Mouse (Mus musculus) stomach, postnatal 0 days (tissue): ENCODE results near the gene Ift140. TPM values are rescaled to one million over a fixed set of nuclear protein-coding genes. Genes with fewer than 3 reads are reported as not detected.
A peak's percentile ranks its signal among the peaks of the same experiment; 100 is the strongest.

Experiments
- ATAC-seq: fragments of 200-750 bp; cut with Nextera tagmentation; 2 replicates; pipeline ENCODE4 v1.8.0; 2017; ENCODE audit not compliant: low FRiP score, low TSS enrichment
- DNase-seq: peaks from one replicate; pipeline ENCODE4 v3.0.0-alpha.2; 2016; ENCODE audit warnings: low spot score
- H3K27ac ChIP-seq: fragments of 300-500 bp; sonication (generic); replicated peaks from 2 replicates; pipeline ENCODE4 v1.5.1; 2014; ENCODE audit warnings: mild to moderate bottlenecking, control low read depth
- H3K27me3 ChIP-seq: fragments of 300-500 bp; sonication (generic); 2 replicates; pipeline ENCODE4 v1.6.1; 2014; ENCODE audit warnings: low read length; ENCODE audit not compliant: control insufficient read depth, insufficient read depth
- H3K36me3 ChIP-seq: fragments of 300-500 bp; sonication (generic); 2 replicates; pipeline ENCODE4 v1.6.1; 2014; ENCODE audit warnings: low read length, mixed read lengths; ENCODE audit not compliant: control insufficient read depth, insufficient read depth
- H3K4me1 ChIP-seq: fragments of 300-500 bp; sonication (generic); replicated peaks from 2 replicates; pipeline ENCODE4 v1.6.1; 2014; ENCODE audit warnings: antibody characterized with exemption; ENCODE audit not compliant: control insufficient read depth, insufficient read depth
- H3K4me2 ChIP-seq: fragments of 300-500 bp; sonication (generic); replicated peaks from 2 replicates; pipeline ENCODE4 v1.6.1; 2014; ENCODE audit warnings: low read depth, mild to moderate bottlenecking, control low read depth, moderate library complexity
- H3K4me3 ChIP-seq: fragments of 300-500 bp; sonication (generic); 2 replicates; pipeline ENCODE4 v1.5.1; 2014; ENCODE audit warnings: low read depth, low read length, control low read depth
- H3K9ac ChIP-seq: fragments of 300-500 bp; sonication (generic); 2 replicates; pipeline ENCODE4 v1.6.1; 2014; ENCODE audit warnings: mild to moderate bottlenecking, low read length, control low read depth, mixed read lengths
- H3K9me3 ChIP-seq: fragments of 300-500 bp; sonication (generic); 2 replicates; pipeline ENCODE4 v1.6.1; 2016; ENCODE audit warnings: low read length; ENCODE audit not compliant: control insufficient read depth
- CTCF ChIP-seq: IDR thresholded peaks from 2 replicates; pipeline ENCODE4 v1.5.1; 2016; ENCODE audit warnings: antibody characterized with exemption, low read depth, mild to moderate bottlenecking, moderate library complexity
- EP300 ChIP-seq: optimal IDR thresholded peaks from 2 replicates; pipeline ENCODE3; 2016; ENCODE audit warnings: antibody characterized with exemption
- WGBS: fragments of 180-500 bp; shearing (Covaris S2); extraction: QIAGEN DNeasy Blood & Tissue Kit; methylation state at CpG from one replicate; pipeline ENCODE4 v1.1.7; 2014; 5-methylcytosine and 5-hydroxymethylcytosine counted together
- polyA plus RNA-seq: library from polyadenylated mRNA; unstranded; fragments of >200 nt; fragmentation: Nextera tagmentation; extraction: Ambion mirVana; gene quantifications from 2 replicates; pipeline ENCODE4 v1.2.1, GENCODE M21; 2015

The Ift140 gene
- polyA plus RNA-seq, 1 experiment from 2014 or later: 4.1 TPM

GRCm38 (mm10) chr17:25111739-25112422 lies 96.0 kb downstream of the Ift140 start:
- 74% methylated on average over 8 of the region's 8 CpGs for WGBS
- no peak overlapping the region for H3K4me3 ChIP-seq
- TF ChIP-seq EP300 (no peak), CTCF (no peak)
- H3K4me2 ChIP-seq: no peak overlapping the region
- DNase-seq (no peak), ATAC-seq (no peak)
- peaks cover 3% of the 10 kb centered on the region; the same call in 1 of the 2 replicates for H3K36me3 ChIP-seq
- H3K9ac ChIP-seq: no peak overlapping the region
- peaks cover 3% of the 10 kb centered on the region for H3K4me1 ChIP-seq
- no peaks in the 10 kb centered on the region for H3K9me3 ChIP-seq
- no peaks in the 10 kb centered on the region for H3K27me3 ChIP-seq
- no peak overlapping the region for H3K27ac ChIP-seq

DNA sequence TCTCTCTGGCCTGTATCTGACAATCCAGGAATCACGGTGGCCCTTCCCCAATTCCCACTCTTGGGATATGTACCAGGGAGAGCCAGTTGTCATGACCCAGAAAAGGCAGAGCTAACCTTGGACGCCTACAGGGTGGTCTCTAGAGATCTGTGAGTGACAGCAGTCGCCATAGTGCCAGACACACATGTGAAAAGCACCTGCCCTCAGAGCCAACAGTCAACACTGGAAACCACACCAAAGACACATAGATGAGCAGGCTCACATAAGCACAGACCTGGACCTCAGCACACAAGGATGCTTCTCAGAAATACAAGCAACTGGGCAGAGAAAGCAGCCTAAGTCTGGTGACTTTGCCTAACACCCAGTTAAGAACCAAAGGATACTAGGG lies 96.5 kb downstream of the Ift140 start:
- no peak overlapping the region for H3K4me3 ChIP-seq
- H3K4me1 ChIP-seq: peaks cover 3% of the 10 kb centered on the region
- no peak overlapping the region for H3K4me2 ChIP-seq
- H3K9me3 ChIP-seq: no peaks in the 10 kb centered on the region
- no peak overlapping the region for H3K9ac ChIP-seq
- H3K36me3 ChIP-seq: peaks cover 3% of the 10 kb centered on the region; the same call in 1 of the 2 replicates
- TF ChIP-seq CTCF (no peak), EP300 (no peak)
- WGBS: 85% methylated on average over 3 of the region's 3 CpGs
- no peak overlapping the region for H3K27ac ChIP-seq
- DNase-seq (no peak), ATAC-seq (no peak)
- H3K27me3 ChIP-seq: no peaks in the 10 kb centered on the region

DNA sequence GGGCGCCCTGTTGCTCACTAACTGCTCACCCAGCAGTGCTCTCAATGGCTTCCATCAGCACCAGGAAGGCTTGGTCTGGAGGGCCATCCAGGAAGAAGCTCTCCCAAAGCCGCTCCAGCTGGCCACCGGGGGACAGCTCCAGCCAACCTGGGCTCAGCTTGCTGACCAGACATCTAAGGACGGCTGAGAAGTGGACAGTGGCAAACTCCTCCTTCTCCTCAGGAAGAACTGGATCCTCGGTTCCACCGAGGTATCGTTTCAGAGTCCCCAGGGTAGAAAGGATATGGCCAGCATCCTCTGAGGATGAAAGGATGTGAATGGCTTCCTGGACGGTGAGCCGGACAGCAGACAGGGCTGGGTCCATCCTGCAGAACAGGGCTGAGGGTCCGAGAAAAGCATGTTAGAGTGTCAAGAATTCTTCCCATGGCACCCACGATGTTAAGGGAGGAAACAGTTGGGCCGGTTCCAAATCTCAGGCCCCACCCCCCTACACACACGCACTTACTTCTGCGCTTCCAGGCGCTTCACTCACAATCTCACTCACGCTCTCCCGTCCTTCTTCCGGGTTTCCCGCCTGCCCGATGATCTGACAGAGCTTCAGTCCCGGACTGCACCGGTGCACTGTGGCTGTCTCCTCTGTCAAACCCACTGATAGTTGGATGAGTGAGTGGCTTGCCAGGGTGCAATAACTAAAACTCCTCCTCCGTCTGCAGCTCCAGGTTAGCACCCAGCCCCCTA lies 99.2 kb downstream of the Ift140 start:
- H3K36me3 ChIP-seq: peaks cover 3% of the 10 kb centered on the region; the same call in 1 of the 2 replicates
- DNase-seq (peak; percentile 69), ATAC-seq (peak; percentile 74)
- 8% methylated on average over 23 of the region's 23 CpGs for WGBS
- H3K27ac ChIP-seq: peak overlapping the region; percentile 94
- peaks cover 3% of the 10 kb centered on the region for H3K4me1 ChIP-seq
- TF ChIP-seq EP300: no peak
- TF ChIP-seq CTCF: no peak
- H3K4me3 ChIP-seq: peak overlapping the region; percentile 53
- no peaks in the 10 kb centered on the region for H3K27me3 ChIP-seq
- H3K4me2 ChIP-seq: peak overlapping the region; percentile 96
- H3K9ac ChIP-seq: peak overlapping the region; percentile 75
- H3K9me3 ChIP-seq: no peaks in the 10 kb centered on the region

- H3K4me2 ChIP-seq: peak within 1 kb of the TSS; percentile 96
- TF ChIP-seq CTCF (peak; percentile 17; the same call in 1 of the 2 replicates), EP300 (no peak)
- no peaks in the 10 kb centered on the region for H3K27me3 ChIP-seq
- H3K27ac ChIP-seq: peak within 1 kb of the TSS; percentile 94
- peak within 1 kb of the TSS; percentile 75 for H3K9ac ChIP-seq
- H3K36me3 ChIP-seq: no peaks in the 10 kb centered on the region
- peaks cover 3% of the 10 kb centered on the region for H3K4me1 ChIP-seq
- no peaks in the 10 kb centered on the region for H3K9me3 ChIP-seq
- H3K4me3 ChIP-seq: peak within 1 kb of the TSS; percentile 53
- DNase-seq: peak; percentile 93
- 5% methylated on average over 40 of the region's 40 CpGs for WGBS
- ATAC-seq: peak; percentile 92
Observed at GRCm38 (mm10) chr17:25115664-25116432, 100.0 kb downstream of the Ift140 start, which contains the start of gene Telo2. Telo2 (minus strand) TSS chr17:25115967.

DNA sequence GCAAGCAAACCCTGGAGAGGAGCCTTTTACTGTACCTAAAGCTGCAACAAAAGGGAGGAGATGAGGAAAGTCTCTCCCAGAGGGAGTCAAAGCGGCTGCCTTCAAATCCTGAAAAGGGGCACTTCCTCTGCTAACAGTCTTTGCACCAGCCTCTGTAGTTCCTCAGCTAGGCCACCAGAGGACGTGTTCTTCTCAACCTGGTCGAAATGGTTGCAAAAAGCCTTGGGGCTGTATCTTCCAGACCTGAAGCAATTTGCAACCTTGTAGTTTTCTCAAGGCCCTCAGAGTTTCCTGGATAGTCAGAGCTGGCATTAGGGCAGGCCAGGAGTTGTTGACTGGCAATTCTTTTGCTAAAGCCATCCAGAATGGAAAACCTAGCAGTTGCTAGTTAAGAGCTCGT lies 101.4 kb downstream of the Ift140 start:
- no peak for DNase-seq
- TF ChIP-seq CTCF (peak; percentile 62), EP300 (no peak)
- no peak overlapping the region for H3K4me2 ChIP-seq
- no peak overlapping the region for H3K27ac ChIP-seq
- no peaks in the 10 kb centered on the region for H3K36me3 ChIP-seq
- H3K27me3 ChIP-seq: no peaks in the 10 kb centered on the region
- 37% methylated on average over 4 of the region's 4 CpGs for WGBS
- no peak for ATAC-seq
- no peak overlapping the region for H3K9ac ChIP-seq
- H3K4me3 ChIP-seq: no peak overlapping the region
- peaks cover 3% of the 10 kb centered on the region for H3K4me1 ChIP-seq
- no peaks in the 10 kb centered on the region for H3K9me3 ChIP-seq
